Mouse (Mus musculus) frontal cortex, adult 2 months (tissue): ENCODE measurements at regions not wholly inside any gene's neighbourhood (a gene's known extent, or its start where the extent isn't known, plus 50 kb on each side); places are given as distances from the start of the nearest gene placed in this dataset.

ENCODE experiments used
- DNase-seq, 2 experiments: peaks; one replicate each; pipeline ENCODE4 v3.0.0; 2022; ENCODE audit warnings: low spot score in 1 of 2; ENCODE audit errors: extremely low spot score in 1 of 2

- no peak for DNase-seq
Observed at GRCm38 (mm10) chr9:67610696-67611095, 51.2 kb upstream of the Tln2 start.

GRCm38 (mm10) chr9:67611676-67612075 is 52.2 kb upstream of the Tln2 start:
- no peak for DNase-seq

GRCm38 (mm10) chr9:67612101-67612500 is 52.6 kb upstream of the Tln2 start:
- no peak for DNase-seq

- no peak for DNase-seq
Observed at GRCm38 (mm10) chr9:67614068-67614727, 54.7 kb upstream of the Tln2 start.

GRCm38 (mm10) chr9:67616207-67616606 is 56.7 kb upstream of the Tln2 start:
- DNase-seq = no peak

GRCm38 (mm10) chr9:67617341-67618217 is 58.1 kb upstream of the Tln2 start:
- DNase-seq = no peak

GRCm38 (mm10) chr9:67620945-67621344 is 61.4 kb upstream of the Tln2 start:
- DNase-seq = no peak

GRCm38 (mm10) chr9:67627196-67627595 is 67.7 kb upstream of the Tln2 start:
- DNase-seq = no peak

GRCm38 (mm10) chr9:67629624-67630023 is 70.1 kb upstream of the Tln2 start:
- DNase-seq = no peak

- no peak for DNase-seq
Observed at GRCm38 (mm10) chr9:67630173-67630572, 70.7 kb upstream of the Tln2 start.

- DNase-seq = no peak
Observed at GRCm38 (mm10) chr9:67631741-67632243, 72.3 kb upstream of the Tln2 start.

- peak in 1 of 2 experiments; percentile 17 for DNase-seq
Observed at GRCm38 (mm10) chr9:67632521-67633025, 73.1 kb upstream of the Tln2 start.

GRCm38 (mm10) chr9:67633026-67633741 is 73.7 kb upstream of the Tln2 start:
- peak in 1 of 2 experiments; percentile 39 for DNase-seq

GRCm38 (mm10) chr9:67633761-67634441 is 74.4 kb upstream of the Tln2 start:
- peak; percentile 28 to 75 for DNase-seq

GRCm38 (mm10) chr9:67646820-67647219 is 87.3 kb upstream of the Tln2 start:
- peak in 1 of 2 experiments; percentile 36 for DNase-seq

GRCm38 (mm10) chr9:67664773-67665172 is 94.5 kb upstream of the C2cd4b start:
- no peak for DNase-seq

- DNase-seq = no peak
Observed at GRCm38 (mm10) chr9:67670261-67671020, 88.8 kb upstream of the C2cd4b start.

- DNase-seq = no peak
Observed at GRCm38 (mm10) chr9:67676906-67677305, 82.3 kb upstream of the C2cd4b start.

GRCm38 (mm10) chr9:67683367-67683766 is 75.9 kb upstream of the C2cd4b start:
- DNase-seq = peak; percentile 41 to 85
